Mouse (Mus musculus): ENCODE data around the gene Pcyt1b.

DNA sequence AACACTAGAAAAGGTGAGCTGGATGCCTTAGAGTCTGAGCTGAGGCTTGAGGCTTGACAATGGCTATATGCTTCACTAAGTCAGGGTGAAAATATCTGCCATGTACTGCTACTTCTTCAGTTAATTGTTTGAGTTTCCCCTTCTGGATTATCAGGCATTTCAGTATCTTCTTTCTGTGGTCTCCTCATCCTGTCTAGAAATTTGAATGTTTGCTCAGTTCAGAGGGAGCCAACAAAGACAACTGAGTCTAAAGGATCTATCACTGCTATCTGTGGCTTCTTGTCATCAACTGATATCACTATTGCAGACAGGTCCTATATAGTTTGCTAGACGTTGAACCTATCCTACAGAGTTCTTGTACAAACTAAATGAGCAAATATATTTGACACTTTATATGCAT lies 42.9 kb downstream of the Pcyt1b start:
- TF ChIP-seq CTCF (IDR thresholded peaks at IDR 0.05; ENCODE audit: borderline replicate concordance, control insufficient read depth, extremely low read depth, insufficient read depth, low read length, poor library complexity) (no peak), POLR2A (IDR thresholded peaks at IDR 0.05; ENCODE audit: control insufficient read depth, extremely low read depth, insufficient read depth, low read length, poor library complexity) (no peak)

Measured in thymus, adult 2 months (tissue).